Mouse (Mus musculus) Muller cell, postnatal 12 days (primary cell): Measurements from ENCODE around the gene Surf1.

Source experiments
- DNase-seq: peaks from one replicate; pipeline ENCODE4 v3.0.0-alpha.2; 2015; ENCODE audit errors: inconsistent ontology term

The Surf1 gene

DNA sequence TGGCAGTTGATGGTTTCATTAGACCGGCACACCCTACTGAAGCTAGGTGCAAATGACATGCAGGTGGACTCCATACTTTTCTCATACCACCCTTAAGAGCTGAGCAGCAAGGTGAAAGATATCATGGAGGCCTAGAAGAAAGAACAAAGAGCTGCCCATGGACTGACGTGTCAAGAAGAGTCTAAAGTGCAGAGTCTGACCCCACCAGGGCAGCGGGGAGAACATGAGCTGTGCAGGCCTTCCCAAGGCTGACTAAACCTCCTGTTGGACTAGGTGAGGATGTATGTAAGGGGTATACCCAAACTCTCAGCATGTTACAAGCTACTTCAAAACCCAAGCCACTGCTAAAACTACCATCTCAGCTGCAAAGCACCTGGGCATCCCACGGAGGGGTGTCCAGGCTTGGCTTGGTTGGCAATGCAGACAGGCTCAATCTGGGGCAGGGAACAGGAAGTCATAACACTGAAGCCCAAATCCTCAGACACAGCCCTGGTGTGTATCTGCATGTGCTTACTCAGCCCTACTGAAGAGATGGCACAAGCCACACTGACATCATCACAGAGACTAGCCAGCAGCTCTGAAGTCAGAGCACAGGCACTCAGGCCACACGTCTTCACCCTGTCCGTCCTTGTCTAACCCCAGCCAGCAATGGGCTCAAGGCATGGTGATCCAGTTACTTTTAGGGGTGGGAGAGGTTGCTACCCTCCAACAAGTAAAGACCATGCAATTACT lies 11.6 kb upstream of the Surf1 start:
- no peak for DNase-seq

DNA sequence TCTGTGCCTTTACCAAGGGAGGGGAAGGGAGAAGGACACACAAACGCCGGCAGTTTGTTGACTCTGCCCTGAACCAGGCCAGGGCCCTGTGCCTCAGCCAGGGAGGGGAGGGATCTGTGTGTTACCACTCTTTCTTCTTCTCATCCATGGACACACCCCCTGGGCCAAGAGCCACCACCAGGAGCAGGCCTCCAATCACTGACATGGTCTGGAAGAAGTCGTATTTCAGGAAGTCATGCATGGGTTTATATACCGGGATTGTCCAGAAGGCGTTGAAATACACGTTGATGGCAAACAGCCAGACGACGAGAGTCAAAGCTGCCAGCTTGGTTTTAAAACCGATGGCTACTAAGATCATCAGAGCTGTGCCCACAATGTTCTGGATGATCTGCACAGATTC lies 5.5 kb upstream of the Surf1 start:
- DNase-seq = no peak

DNA sequence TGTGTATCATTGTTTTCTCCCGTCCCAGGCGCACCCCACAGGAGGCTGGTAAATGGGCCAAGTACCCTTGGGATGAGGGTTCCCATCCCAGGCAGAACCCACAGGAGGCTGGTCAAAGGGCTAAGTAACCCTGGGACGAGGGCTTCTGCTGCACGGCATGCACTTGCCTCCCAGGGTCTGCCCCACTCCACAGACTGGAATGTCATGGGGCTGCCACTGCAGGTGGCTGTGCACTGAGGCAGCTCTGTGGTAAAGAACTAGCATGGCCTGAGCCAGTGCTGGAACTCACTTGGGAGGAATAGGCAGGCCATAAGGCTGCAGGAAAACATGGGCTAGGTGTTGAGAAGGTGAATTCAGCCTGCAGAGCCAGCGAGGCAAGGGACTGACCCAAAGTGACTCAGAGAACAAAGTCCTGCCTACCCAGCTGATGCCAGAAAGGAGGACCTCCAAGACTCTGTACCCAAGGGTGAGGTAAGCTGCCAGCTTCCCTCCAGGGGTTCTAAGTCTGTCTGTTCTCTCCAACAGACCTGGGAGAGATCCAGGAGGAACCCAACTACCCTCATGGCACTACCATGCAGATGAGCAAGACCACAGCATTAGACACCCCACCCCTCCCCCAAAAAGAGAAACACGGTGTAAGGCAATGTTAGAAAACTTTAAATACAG lies 4.0 kb upstream of the Surf1 start:
- no peak for DNase-seq

DNA sequence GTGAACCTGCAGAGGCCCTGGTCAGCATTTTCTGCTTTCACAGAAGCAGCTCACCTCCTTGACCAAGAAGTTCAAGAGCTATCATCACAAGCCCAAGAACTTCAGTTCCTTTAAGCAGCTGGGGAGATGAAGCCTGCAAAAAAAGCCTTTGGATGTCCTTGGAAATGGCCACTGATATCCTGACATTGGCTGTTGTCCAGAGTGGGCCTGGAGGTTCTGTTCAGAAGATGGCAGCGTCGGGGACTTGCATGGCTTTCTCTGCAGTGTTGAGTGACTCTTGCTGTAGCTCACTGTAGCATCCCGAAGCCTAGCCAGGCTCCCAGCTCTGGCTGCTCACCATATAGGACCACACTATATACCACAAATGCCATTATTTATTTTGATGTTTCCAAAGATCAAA lies 3.4 kb upstream of the Surf1 start:
- no peak for DNase-seq

GRCm38 (mm10) chr2:26916738-26917137 lies 408 bp upstream of the Surf1 start:
- no peak for DNase-seq

- DNase-seq = no peak
Observed at GRCm38 (mm10) chr2:26914148-26914941, 2.0 kb downstream of the Surf1 start.

DNA sequence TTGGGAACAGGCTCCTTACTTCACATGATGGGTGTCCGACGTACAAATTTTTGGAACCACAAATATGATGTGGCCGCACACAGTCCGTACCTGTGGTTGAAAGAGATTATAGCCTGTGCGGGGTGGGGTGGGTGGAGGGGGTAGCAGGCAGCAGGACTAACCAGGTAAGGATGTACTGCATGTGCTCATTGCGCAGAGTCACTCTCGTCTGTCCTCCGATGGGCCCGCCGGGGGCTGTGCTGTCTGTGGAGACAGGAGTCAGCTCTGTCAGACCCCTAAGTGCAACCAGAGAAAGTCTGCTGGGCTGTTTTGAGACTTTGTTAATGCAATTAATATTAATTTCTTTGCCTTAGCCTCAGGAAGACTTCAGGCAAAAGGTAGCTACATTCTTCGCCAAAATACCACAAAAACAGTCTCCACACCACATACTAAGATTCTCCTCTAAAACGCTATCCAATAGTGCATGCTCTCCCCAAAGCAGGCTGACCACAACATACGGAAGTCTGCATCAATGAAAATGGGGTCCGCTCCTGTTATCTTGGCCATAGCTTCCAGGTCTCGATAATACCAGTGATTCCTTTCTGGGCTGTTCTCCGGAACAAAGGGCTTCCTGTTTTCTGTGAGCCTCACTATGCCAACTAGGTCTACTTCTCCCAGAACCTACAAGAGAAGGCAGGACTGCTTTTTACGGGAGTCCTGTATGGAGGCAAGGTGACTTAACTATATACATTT lies 2.7 kb downstream of the Surf1 start:
- no peak for DNase-seq

DNA sequence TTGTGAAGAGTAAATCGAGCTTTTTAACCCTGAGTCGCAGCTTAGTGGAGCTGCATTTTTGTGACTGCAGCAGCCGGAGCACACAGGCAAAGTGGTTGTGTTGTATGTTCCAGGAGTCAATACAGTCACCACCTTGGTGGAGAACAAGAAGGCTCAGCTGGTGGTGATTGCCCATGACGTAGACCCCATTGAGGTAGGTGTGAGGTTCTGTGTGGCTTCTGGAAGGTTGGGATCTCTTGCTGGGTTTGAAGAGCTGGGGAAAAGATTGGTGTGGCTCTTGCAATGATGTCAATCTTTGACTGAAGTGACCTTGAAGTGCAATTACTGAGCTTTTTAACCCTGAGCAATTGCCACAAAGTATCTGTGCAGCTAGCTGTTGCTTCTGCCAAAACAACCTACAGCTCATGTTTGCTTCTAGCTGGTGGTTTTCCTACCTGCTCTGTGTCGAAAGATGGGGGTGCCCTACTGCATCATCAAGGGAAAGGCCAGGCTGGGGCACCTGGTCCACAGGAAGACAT lies 4.0 kb downstream of the Surf1 start:
- DNase-seq = no peak

DNA sequence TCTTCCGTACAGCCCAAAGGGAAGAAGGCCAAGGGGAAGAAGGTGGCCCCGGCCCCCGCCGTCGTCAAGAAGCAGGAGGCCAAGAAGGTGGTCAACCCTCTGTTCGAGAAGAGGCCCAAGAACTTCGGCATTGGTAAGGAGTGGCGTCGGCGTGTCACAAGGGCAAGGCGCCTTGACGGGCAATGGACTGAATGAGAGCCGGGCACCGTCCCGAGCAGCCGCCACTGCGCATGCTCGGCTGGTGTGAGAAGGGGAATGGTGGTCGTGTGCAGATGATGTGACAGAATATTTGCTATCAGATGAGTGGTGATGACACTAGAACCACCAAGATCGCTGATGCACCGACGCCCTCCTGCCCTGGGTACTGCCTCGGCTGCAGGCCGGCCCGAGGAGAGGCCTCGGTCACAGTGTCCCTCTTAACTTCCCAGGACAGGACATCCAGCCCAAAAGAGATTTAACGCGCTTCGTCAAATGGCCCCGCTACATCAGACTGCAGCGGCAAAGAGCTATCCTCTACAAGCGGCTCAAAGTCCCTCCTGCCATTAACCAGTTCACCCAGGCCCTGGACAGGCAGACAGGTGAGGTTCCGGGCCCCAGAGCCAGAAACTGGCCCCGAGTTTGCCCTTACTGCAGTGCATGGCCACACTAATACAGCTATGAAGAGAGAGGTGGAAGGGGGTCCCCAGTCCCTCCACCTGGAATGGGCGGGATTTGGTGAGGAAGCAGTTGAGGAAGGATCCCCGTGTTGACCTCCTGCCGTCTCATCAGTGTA lies 5.2 kb downstream of the Surf1 start:
- DNase-seq = no peak

- DNase-seq = peak; percentile 99
Observed at GRCm38 (mm10) chr2:26910124-26910993, 6.0 kb downstream of the Surf1 start, which contains the start of the genes Med22 and Rpl7a. Med22 (minus strand) TSS chr2:26910677. Rpl7a (plus strand) TSS chr2:26910764.

DNA sequence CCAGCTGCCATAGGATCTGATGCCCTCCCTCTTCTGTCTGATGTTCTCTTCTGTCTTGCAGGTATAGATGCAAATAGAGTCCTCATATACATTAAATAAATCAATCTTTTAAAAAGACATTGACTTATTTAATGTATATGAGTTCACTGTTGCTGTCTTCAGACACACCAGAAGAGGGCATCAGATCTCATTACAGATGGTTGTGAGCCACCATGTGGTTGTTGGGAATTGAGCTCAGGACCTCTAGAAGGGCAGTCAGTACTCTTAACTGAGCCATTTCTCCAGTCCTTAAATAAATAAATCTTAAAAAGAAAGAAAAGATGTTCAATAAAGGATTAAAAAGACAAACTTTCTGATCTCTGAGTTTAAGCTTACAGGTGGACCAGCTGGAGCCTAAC lies 6.9 kb downstream of the Surf1 start:
- DNase-seq = no peak

DNA sequence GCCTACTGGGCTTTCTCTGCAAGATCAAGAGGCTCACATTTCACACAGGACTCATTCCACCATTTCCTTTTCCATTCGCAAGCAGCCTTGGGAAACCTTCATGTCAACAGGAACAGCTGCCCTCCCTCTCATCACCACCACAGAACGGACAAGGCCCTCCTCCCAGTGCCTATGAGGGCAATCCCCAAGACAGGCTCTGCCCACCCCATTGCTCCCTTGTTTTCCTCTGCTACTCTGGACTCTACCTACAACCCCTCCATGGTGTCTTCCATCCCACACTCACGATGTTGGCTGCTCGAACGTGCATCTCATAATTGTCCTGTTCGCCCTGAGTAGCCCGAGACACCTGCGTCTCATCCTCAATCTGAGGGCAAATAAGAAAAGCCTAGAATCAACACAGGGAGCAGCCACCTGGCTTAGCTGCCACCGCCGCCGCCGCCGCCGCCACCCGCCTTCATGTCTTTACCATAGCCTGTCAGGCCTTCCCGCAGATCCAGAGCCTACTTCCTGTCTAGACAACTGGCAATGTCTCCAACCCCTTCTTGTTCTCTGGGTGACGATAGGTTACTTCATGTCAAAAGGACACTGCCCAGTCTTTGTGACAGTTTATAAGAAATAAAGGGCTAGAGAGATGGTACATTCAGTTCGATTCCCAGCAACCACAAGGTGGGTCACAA lies 7.5 kb downstream of the Surf1 start:
- no peak for DNase-seq

DNA sequence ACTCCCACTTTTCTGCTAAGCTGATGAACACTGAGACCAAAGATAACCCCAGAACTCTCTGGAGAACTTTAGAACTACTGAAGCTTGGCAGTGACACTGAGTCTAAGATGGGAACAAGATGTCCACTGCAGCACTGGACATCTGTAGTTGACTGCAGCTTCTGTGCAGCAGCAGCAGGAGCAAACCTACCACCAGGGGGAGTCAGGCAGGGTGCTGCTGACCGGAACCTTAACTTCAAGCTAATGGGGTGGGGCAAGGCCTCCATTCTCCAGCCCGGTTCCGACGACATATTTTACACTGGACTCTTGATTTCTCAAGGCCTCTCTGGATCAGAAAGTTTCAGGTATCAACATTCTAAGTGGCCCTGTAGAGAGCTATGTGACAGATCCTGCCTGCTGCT lies 9.2 kb downstream of the Surf1 start:
- DNase-seq = no peak

DNA sequence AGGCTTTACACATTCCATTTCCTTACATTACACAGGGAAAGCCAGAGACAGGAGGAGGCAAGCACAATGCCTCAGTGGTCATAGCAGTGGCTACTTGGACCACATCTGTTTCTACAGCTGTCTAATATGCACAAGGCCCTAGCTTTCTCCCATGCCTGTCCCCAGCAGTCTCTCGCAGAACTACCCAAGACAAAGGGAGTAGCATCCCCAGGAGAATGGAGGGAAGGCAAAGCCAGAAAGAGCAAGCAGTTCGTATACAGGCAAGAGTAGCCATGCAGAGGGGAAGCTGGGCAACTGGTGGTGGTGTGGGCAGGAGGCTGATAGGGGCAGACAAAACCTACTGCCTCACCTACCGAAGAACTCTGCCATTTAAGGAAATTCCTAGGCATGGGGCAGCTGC lies 9.9 kb downstream of the Surf1 start:
- no peak for DNase-seq

- DNase-seq = no peak
Observed at GRCm38 (mm10) chr2:26905936-26906335, 10.4 kb downstream of the Surf1 start.

DNA sequence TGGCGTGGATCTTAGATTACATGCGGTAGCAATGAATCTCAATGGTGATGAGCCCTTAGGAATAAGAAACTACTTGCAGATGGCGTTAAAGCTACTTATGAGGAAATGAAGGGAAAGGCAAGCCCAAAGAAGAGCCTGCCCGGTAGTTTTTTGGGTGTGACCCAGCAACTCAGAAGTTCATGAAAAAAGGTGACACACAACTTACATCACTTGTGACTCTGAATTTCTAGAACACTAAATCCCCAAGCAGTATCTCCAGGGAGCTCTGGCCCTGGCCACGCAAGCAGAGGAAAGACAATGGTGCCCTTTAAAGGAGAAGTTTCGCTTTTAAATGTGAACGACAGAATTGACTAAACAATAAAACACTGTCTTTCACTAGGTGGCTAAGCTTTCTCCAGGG lies 13.0 kb downstream of the Surf1 start:
- no peak for DNase-seq

- peak; percentile 90 for DNase-seq
Observed at GRCm38 (mm10) chr2:26902467-26903220, 13.7 kb downstream of the Surf1 start, which contains the start of gene Surf6. Surf6 (minus strand) TSS chr2:26902879.

DNA sequence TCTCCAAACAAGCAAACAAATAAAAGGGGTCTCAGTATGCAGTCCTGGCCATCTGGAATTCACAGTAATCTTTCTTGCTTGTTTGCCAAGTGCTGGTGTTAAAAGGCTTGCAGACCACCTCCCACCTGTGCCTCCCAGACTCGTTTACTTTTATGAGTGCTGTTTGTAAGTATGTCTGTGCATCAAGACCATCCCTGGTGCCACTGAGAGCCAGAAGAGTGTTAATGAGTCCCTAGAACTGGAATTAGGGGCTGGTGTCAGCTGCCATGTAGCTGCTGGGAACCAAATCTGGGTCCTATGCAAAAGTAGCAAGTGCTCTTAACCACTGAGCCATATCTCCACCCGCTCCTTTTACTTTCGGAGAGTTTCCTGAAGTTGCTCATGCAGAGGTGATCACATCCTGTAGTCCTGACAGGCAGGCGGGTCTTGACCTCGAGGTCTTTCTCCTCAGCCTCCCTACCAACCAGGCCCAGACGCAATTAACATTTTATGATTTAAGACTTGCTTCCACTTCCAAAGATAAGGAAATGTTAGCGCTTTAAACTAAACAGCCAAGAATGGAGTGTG lies 14.4 kb downstream of the Surf1 start:
- no peak for DNase-seq
